Mouse (Mus musculus): ENCODE results near the gene Gm11060. TPM values are rescaled to one million over a fixed set of nuclear protein-coding genes. Genes with fewer than 3 reads are reported as not detected.

Gm11060 gene
- polyA plus RNA-seq, 1 experiment = not detected

GRCm38 (mm10) chr2:105124391-105124790 is 32.6 kb downstream of the Gm11060 start:
- H3K27ac ChIP-seq (ENCODE audit: insufficient read depth, low read depth, low read length) = no peak overlapping the region
- TF ChIP-seq POLR2A (IDR thresholded peaks at IDR 0.05; ENCODE audit: insufficient read depth, low read depth, low read length) = no peak
- TF ChIP-seq CTCF (IDR thresholded peaks at IDR 0.05; ENCODE audit: insufficient read depth, low read depth, low read length) = no peak
- H3K4me3 ChIP-seq (ENCODE audit: insufficient read depth, low read depth, low read length) = no peak overlapping the region
- peaks cover 6% of the 10 kb centered on the region; the same call in 1 of the 2 replicates for H3K4me1 ChIP-seq (ENCODE audit: control insufficient read depth, insufficient read depth, low read length)
- under 1% methylated on average over 7 of the region's 7 CpGs for whole genome bisulfite sequencing

- WGBS = 3% methylated on average over 8 of the region's 8 CpGs
- no peak for TF ChIP-seq CTCF (IDR thresholded peaks at IDR 0.05; ENCODE audit: insufficient read depth, low read depth, low read length)
- no peak for TF ChIP-seq POLR2A (IDR thresholded peaks at IDR 0.05; ENCODE audit: insufficient read depth, low read depth, low read length)
- Histone ChIP-seq H3K27ac (ENCODE audit: insufficient read depth, low read depth, low read length) (no peak overlapping the region), H3K4me3 (ENCODE audit: insufficient read depth, low read depth, low read length) (no peak overlapping the region), H3K4me1 (ENCODE audit: control insufficient read depth, insufficient read depth, low read length) (peaks cover 6% of the 10 kb centered on the region; the same call in 1 of the 2 replicates)
Measured at GRCm38 (mm10) chr2:105125205-105125604, 33.4 kb downstream of the Gm11060 start.

GRCm38 (mm10) chr2:105125641-105126040 is 33.8 kb downstream of the Gm11060 start:
- WGBS = 7% methylated on average over 15 of the region's 15 CpGs
- TF ChIP-seq POLR2A (IDR thresholded peaks at IDR 0.05; ENCODE audit: insufficient read depth, low read depth, low read length) (no peak), CTCF (IDR thresholded peaks at IDR 0.05; ENCODE audit: insufficient read depth, low read depth, low read length) (no peak)
- Histone ChIP-seq H3K4me1 (ENCODE audit: control insufficient read depth, insufficient read depth, low read length) (peaks cover 9% of the 10 kb centered on the region; the same call in 1 of the 2 replicates), H3K27ac (ENCODE audit: insufficient read depth, low read depth, low read length) (no peak overlapping the region), H3K4me3 (ENCODE audit: insufficient read depth, low read depth, low read length) (no peak overlapping the region)

- 2% methylated on average over 25 of the region's 25 CpGs for WGBS
- Histone ChIP-seq H3K27ac (ENCODE audit: insufficient read depth, low read depth, low read length) (no peak within 1 kb of the TSS), H3K4me1 (ENCODE audit: control insufficient read depth, insufficient read depth, low read length) (peaks cover 9% of the 10 kb centered on the region; the same call in 1 of the 2 replicates), H3K4me3 (ENCODE audit: insufficient read depth, low read depth, low read length) (no peak within 1 kb of the TSS)
- no peak for TF ChIP-seq CTCF (IDR thresholded peaks at IDR 0.05; ENCODE audit: insufficient read depth, low read depth, low read length)
- no peak for TF ChIP-seq POLR2A (IDR thresholded peaks at IDR 0.05; ENCODE audit: insufficient read depth, low read depth, low read length)
Measured at GRCm38 (mm10) chr2:105126279-105126678, 34.5 kb downstream of the Gm11060 start, which contains the start of gene Wt1. Wt1 (plus strand) TSS chr2:105126529.

GRCm38 (mm10) chr2:105126691-105127530 is 35.1 kb downstream of the Gm11060 start:
- H3K4me3 ChIP-seq (ENCODE audit: insufficient read depth, low read depth, low read length) = no peak overlapping the region
- H3K4me1 ChIP-seq (ENCODE audit: control insufficient read depth, insufficient read depth, low read length) = peaks cover 9% of the 10 kb centered on the region; the same call in 1 of the 2 replicates
- TF ChIP-seq POLR2A (IDR thresholded peaks at IDR 0.05; ENCODE audit: insufficient read depth, low read depth, low read length) = no peak
- TF ChIP-seq CTCF (IDR thresholded peaks at IDR 0.05; ENCODE audit: insufficient read depth, low read depth, low read length) = no peak
- 2% methylated on average over 92 of the region's 92 CpGs for WGBS
- H3K27ac ChIP-seq (ENCODE audit: insufficient read depth, low read depth, low read length) = no peak overlapping the region

- WGBS = 3% methylated on average over 52 of the region's 52 CpGs
- TF ChIP-seq POLR2A (IDR thresholded peaks at IDR 0.05; ENCODE audit: insufficient read depth, low read depth, low read length) = no peak
- no peak for TF ChIP-seq CTCF (IDR thresholded peaks at IDR 0.05; ENCODE audit: insufficient read depth, low read depth, low read length)
- no peak overlapping the region for H3K4me3 ChIP-seq (ENCODE audit: insufficient read depth, low read depth, low read length)
Measured at GRCm38 (mm10) chr2:105127531-105128480, 36.0 kb downstream of the Gm11060 start.

GRCm38 (mm10) chr2:105128564-105128963 is 36.7 kb downstream of the Gm11060 start:
- TF ChIP-seq POLR2A (IDR thresholded peaks at IDR 0.05; ENCODE audit: insufficient read depth, low read depth, low read length) = no peak
- no peak for TF ChIP-seq CTCF (IDR thresholded peaks at IDR 0.05; ENCODE audit: insufficient read depth, low read depth, low read length)

More at GRCm38 (mm10) chr2:105127531-105128480, 36.0 kb downstream of the Gm11060 start:
- Histone ChIP-seq H3K27ac (ENCODE audit: insufficient read depth, low read depth, low read length) (no peak overlapping the region), H3K4me1 (ENCODE audit: control insufficient read depth, insufficient read depth, low read length) (peaks cover 7% of the 10 kb centered on the region; the same call in 1 of the 2 replicates)

GRCm38 (mm10) chr2:105130351-105131060 is 38.7 kb downstream of the Gm11060 start:
- Histone ChIP-seq H3K4me3 (ENCODE audit: insufficient read depth, low read depth, low read length) (no peak overlapping the region), H3K4me1 (ENCODE audit: control insufficient read depth, insufficient read depth, low read length) (peaks cover 5% of the 10 kb centered on the region; the same call in 1 of the 2 replicates), H3K27ac (ENCODE audit: insufficient read depth, low read depth, low read length) (no peak overlapping the region)
- TF ChIP-seq POLR2A (IDR thresholded peaks at IDR 0.05; ENCODE audit: insufficient read depth, low read depth, low read length) (no peak), CTCF (IDR thresholded peaks at IDR 0.05; ENCODE audit: insufficient read depth, low read depth, low read length) (no peak)
- WGBS = 3% methylated on average over 32 of the region's 32 CpGs

More at GRCm38 (mm10) chr2:105128564-105128963, 36.7 kb downstream of the Gm11060 start:
- Histone ChIP-seq H3K27ac (ENCODE audit: insufficient read depth, low read depth, low read length) (no peak overlapping the region), H3K4me3 (ENCODE audit: insufficient read depth, low read depth, low read length) (no peak overlapping the region), H3K4me1 (ENCODE audit: control insufficient read depth, insufficient read depth, low read length) (peaks cover 5% of the 10 kb centered on the region; the same call in 1 of the 2 replicates)
- 6% methylated on average over 12 of the region's 12 CpGs for WGBS

Measured in olfactory bulb, adult 2 months (tissue).